Mouse (Mus musculus) embryo, embryonic 11 days (tissue): Measurements from ENCODE around the gene 4933406M09Rik.

Experiments
- DNase-seq: peaks from one replicate; pipeline ENCODE4 v3.0.0-alpha.2; 2015

Gene 4933406M09Rik

DNA sequence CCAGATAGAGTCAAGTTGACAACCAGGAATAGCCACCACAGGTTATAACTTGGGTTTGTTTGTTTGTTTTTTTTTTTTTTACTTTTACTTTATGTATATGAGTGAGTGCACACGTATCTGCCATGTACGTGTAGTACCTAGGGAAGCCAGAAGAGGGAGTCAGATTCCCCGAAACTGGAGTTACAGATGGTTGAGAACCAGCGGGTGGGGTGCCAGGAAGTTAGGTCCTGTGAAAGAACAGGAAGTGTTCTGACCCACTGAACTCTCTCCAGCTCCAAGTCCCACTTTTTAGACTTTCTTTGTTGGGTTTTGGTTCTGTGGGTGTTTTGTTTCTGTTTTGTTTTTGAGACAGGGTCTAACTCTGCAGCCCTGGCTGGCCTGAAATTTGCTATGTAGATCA lies 49.7 kb downstream of the 4933406M09Rik start:
- DNase-seq = peak; percentile 26

DNA sequence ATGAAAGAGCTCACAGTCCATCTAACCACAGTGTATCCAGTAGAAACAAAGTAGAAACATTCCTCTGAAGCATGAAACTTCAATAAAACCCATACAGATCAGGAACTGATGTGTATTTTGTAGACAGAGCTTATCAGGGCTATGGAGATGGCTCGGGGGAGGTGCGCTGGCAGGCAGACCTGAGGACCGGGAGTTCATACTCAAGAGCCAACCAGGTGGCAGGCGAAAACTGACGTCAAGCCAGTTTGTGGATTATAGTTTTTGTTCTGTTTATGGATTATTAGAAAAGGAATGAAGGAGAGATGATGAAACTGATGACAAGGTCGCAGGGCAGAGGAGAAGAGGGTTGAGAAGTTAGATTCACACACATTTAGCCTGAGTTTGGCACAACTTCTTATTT lies 54.7 kb downstream of the 4933406M09Rik start:
- no peak for DNase-seq
